Mouse (Mus musculus): ENCODE measurements at regions not wholly inside any gene's neighbourhood (a gene's known extent, or its start where the extent isn't known, plus 50 kb on each side); places are given as distances from the start of the nearest gene placed in this dataset.
A peak's percentile ranks its signal among the peaks of the same experiment; 100 is the strongest.

- DNase-seq (ENCODE audit: low spot score in 2 of 2), result no peak
These were observed 100.4 kb upstream of the Shh start for GRCm38 (mm10) chr5:28567341-28567905.

- no peak for DNase-seq (ENCODE audit: low spot score in 2 of 2)
These were observed 96.3 kb upstream of the Shh start for GRCm38 (mm10) chr5:28563401-28563800.

GRCm38 (mm10) chr5:28562917-28563316, 95.9 kb upstream of the Shh start:
- DNase-seq (ENCODE audit: low spot score in 2 of 2), result no peak

GRCm38 (mm10) chr5:28553543-28553942, 86.5 kb upstream of the Shh start:
- no peak for DNase-seq (ENCODE audit: low spot score in 2 of 2)

GRCm38 (mm10) chr5:28530202-28530855, 63.3 kb upstream of the Shh start:
- DNase-seq (ENCODE audit: low spot score in 2 of 2), result no peak

GRCm38 (mm10) chr5:28526435-28526834, 59.4 kb upstream of the Shh start:
- no peak for DNase-seq (ENCODE audit: low spot score in 2 of 2)

GRCm38 (mm10) chr5:28520800-28521707, 54.0 kb upstream of the Shh start:
- peak; percentile 49 to 56 for DNase-seq (ENCODE audit: low spot score in 2 of 2)

- no peak for DNase-seq (ENCODE audit: low spot score in 2 of 2)
These were observed 52.0 kb upstream of the Shh start for GRCm38 (mm10) chr5:28519059-28519543.
